Mouse (Mus musculus): ENCODE results near the gene Cdh4.

Gene Cdh4

DNA sequence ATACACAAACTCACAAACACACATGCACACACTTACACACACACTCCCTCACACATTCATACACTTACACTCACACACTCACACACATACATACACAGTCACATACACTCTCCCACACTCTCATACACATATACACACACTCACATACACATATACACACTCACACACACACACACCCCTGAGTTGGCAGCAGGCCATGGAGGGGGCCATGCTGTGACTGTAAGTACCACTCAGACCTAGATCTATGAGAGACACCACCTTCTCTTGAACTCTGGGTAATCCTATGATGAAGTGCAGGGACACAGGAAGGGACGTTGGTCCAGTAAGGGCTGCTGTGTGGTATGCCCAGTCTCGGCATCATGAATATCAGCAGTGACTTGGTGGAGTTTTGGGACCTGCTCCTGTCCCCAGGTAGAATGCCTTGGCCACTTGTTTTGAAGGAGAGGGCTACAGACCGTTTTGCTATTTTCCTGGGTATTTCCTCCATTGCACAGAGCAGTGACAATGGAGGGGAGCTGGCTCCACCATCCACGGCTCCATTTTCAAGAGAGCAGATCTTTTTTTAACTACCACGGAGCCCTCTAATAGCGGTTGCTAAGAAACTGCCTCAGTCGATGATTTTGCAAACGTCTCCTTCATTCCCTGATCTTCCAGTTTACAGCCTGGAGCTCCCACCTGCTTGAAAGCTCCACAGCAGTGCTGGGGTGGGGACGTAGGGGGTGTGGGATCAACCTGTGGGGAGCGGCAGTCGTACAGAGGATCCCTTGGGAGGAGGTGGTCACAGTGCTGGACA, 371.0 kb downstream of the Cdh4 start:
- no peak for TF ChIP-seq GATA4 (IDR thresholded peaks at IDR 0.05; ENCODE audit: insufficient replicate concordance, low read length)

DNA sequence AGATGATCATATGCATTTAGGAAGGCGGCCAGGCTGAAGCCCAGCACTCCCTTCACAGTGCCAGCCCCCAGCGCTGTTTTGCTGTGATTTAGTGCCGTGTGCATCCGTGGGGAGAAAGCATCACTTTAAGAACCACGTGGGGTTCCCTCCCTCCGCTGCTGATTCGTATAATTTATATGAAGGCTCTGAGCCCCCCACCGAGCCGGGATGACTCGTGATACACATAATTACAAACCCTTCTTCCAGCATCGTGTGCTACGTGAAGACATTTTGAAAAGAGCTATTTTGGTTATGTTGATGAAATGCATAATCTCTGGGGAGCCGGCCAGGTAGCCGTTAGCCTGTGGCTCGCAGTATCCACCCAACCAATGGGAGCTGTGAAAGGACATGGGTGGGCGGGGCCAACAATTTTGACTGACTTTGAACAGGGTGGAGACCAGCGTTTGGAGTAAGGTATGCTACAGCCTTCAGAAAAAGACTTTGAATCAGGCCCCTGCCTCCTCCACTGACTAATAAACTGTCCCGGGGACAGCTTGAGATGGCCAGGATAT, 382.6 kb downstream of the Cdh4 start:
- TF ChIP-seq GATA4 (IDR thresholded peaks at IDR 0.05; ENCODE audit: insufficient replicate concordance, low read length), result no peak

DNA sequence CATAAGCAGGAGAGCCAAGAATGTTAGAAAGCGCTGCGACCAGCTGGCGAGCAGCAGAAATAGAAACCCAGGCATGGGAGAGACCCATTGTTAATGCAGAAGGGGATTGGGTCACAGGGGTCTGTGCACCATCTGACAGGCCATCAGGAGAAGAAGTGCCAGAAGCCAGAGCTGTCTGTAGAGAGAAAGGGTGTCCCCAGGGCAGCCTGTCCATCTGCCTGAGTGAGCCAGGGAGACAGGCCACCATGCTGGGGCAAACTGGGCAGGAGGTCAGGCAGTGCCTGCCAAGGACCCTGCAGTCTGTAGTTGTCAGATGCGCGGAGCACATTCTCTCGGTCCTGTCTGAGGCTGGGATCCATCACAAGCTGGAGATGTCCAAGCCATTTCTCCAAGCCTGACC, 386.7 kb downstream of the Cdh4 start:
- TF ChIP-seq GATA4 (IDR thresholded peaks at IDR 0.05; ENCODE audit: insufficient replicate concordance, low read length), result no peak

- TF ChIP-seq GATA4 (IDR thresholded peaks at IDR 0.05; ENCODE audit: insufficient replicate concordance, low read length), result no peak
These were observed 387.7 kb downstream of the Cdh4 start for GRCm38 (mm10) chr2:179829972-179830371.

DNA sequence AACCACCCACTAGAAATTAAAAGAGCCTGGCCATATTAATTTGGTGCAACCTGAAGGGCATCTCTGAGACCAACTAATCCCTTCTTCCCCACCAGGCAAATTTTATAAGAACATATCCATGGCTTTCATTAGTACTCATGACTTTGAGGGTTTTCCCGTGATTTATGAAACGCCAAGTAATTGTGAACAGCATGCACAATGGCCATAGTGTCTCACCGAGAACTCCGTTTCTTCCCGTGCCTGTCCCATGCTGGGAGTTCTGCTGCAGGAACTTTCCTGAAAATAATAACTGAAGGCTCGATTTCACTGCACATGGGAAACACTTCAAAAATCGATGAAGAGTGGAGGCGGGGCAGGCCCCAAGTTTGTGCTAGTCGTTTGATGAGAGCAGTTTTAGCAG, 392.7 kb downstream of the Cdh4 start:
- no peak for TF ChIP-seq GATA4 (IDR thresholded peaks at IDR 0.05; ENCODE audit: insufficient replicate concordance, low read length)

GRCm38 (mm10) chr2:179835570-179835969, 393.3 kb downstream of the Cdh4 start:
- TF ChIP-seq GATA4 (IDR thresholded peaks at IDR 0.05; ENCODE audit: insufficient replicate concordance, low read length), result no peak

- no peak for TF ChIP-seq GATA4 (IDR thresholded peaks at IDR 0.05; ENCODE audit: insufficient replicate concordance, low read length)
These were observed 395.0 kb downstream of the Cdh4 start for GRCm38 (mm10) chr2:179837186-179837585.

DNA sequence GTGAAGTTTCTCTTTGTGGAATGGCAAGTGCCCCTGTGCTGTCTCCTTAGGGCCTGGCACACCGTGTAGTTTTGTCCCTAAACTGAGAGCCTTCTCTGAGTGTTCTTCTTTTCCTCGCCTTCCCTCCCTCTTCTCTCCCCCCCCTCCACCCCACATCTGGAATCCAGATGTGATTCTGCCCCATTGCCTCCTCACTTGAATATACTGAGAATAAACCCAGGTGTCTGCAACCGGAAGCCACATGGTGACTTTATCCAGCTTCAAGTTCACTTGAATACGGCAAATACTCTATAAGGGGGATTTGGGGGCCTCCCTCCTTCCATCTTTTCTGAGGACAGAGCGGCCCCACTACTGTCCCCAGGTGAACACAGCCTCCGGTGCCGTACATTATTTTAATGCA, 395.8 kb downstream of the Cdh4 start:
- no peak for TF ChIP-seq GATA4 (IDR thresholded peaks at IDR 0.05; ENCODE audit: insufficient replicate concordance, low read length)

DNA sequence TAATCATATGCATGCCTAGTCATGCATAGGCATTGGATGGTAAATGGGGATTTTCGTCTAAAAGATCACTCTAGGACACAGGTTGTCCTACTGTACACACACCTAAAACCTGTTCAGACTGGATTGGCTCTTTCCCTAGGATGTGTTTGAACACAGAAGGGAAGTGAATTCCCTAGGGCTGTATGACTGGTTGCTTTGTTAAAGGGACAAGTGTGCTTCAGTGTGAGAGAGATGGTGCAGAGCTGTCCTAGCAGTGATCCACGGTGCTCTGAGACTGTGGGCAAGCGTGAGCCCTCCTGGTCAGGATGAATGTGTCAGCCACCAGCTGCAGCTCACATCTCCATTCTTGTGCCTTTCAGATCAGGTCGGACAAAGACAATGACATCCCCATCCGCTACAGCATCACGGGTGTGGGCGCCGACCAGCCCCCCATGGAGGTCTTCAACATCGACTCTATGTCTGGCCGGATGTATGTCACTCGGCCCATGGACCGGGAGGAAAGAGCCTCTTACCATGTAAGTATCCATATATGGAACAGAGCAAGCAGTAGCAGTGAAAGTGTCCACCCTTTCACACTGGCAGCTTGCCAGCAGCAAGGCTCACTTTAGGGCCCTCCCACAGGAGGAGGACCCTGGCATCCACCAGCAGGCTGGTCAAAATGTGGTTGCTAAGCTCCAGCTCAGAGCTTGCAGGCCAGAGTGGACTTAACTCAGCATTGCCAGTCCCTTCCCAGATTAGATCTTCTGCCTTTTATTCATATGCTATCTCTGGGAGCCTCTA, 400.6 kb downstream of the Cdh4 start:
- TF ChIP-seq GATA4 (IDR thresholded peaks at IDR 0.05; ENCODE audit: insufficient replicate concordance, low read length), result no peak

GRCm38 (mm10) chr2:179849732-179850131, 407.5 kb downstream of the Cdh4 start:
- TF ChIP-seq GATA4 (IDR thresholded peaks at IDR 0.05; ENCODE audit: insufficient replicate concordance, low read length), result no peak

DNA sequence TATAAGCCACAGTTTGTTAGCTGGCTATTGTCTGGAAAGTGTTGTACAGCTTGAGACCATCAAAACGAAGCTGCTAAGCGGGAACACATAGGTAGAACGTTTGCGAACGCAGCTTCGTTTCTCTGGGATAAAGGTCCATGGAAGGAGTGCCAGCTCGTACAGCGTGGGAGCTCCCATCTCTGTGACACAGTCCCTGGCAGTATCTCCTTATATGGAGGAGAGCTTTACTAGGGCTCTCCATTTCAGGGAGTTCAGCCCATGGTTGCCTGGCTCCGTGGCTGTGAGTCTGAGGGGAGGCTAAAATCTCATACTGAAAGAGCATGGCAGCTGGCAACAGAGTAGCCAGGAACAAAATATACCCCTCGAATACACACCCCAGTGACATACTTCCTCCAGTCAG, 409.9 kb downstream of the Cdh4 start:
- TF ChIP-seq GATA4 (IDR thresholded peaks at IDR 0.05; ENCODE audit: insufficient replicate concordance, low read length), result no peak

DNA sequence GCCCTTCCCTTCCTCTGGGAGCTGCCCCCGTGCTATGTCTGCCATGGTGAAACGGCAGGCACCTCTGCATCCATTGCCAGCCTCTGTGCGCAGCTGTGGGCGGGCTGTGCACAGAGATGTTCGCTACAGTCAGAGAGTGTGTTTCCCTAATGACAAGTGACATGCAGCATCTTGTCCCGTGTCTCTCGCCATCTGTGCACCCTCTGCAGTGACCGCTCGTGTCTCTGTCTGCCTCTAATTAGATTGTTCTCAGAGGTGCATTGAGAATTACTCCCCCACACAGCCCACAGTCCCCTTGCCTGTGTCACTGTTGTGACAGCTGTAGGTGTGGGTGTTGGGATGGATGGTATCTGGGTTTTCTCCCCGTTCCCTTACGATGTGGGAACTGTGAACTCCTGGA, 410.6 kb downstream of the Cdh4 start:
- TF ChIP-seq GATA4 (IDR thresholded peaks at IDR 0.05; ENCODE audit: insufficient replicate concordance, low read length), result no peak

DNA sequence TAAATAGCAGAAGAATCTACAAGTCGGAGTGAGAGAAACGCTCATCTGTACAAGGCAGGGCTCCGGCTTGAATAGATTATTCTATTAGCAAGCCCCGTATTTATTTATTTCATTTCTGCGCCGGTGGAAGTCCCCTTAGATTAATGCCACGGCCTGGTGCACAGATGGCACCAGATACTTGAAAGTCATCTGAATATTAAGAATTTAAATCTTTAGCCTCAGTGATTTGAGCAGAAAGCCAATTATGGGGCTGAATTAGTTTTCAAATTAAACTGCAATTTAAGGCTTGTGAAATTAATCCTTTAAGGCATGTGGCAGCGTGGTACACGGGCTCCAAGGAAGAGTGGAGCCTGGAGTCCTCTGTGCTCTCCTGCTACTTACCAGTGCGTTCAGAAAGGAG, 411.7 kb downstream of the Cdh4 start:
- TF ChIP-seq GATA4 (IDR thresholded peaks at IDR 0.05; ENCODE audit: insufficient replicate concordance, low read length), result no peak

DNA sequence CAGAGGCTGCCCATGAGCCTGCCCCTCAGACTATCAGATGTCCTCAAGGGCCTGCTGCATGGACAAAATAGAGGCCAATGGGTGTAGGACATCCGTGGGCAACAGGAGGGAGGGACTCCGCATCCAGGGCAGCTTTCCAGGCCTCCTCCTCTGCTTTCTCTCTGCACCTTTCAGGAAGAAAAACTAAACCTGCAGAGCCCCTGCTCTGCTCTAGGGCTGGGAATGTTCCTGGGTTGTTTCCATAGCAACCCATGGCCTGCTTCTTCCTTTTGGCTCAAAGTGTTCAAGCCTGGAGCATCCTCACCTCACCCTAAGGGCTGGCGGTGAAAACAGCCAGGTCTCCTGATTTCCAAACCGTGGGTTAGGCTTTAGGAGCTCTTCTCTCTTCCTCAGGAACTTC, 414.9 kb downstream of the Cdh4 start:
- no peak for TF ChIP-seq GATA4 (IDR thresholded peaks at IDR 0.05; ENCODE audit: insufficient replicate concordance, low read length)

DNA sequence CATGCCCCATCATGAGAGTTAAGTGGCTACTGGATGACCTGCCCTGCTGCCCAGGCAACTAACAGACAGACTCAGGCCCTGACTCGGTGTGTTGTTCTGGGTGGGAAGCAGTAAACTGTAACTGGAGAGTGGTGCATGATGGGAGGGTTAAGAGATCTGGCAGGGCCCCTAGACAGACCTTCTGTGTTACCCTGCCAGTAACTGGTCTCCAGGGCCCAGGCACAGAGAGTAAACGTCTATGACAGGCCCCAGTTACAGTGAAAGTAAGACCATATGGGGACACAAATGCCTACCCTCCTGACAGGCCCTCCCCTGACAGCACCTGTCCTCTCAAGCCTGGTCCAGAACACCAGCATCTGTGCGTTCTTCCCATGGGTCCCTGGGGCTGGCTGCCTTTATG, 420.4 kb downstream of the Cdh4 start:
- no peak for TF ChIP-seq GATA4 (IDR thresholded peaks at IDR 0.05; ENCODE audit: insufficient replicate concordance, low read length)

DNA sequence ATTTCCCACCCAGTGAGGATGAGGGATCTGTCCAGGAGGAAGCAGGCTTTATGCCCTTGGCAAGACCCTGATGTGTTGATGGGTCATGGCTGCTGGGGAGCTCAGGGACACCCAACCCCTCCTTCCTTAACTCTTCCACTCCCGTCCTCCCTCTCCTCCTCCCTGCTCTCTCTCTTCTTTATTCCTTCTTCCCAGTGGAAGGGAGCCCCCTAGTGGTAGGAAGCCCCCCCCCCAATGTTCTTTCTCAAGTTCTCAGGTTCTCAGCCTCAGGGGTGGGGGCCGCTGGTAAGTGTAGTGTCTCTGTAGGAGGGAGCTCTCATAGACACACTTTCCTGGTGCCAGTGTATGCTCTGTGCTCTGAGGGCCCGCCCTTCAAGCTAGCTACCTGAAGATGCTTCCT, 421.0 kb downstream of the Cdh4 start:
- no peak for TF ChIP-seq GATA4 (IDR thresholded peaks at IDR 0.05; ENCODE audit: insufficient replicate concordance, low read length)
